Mouse (Mus musculus): Measurements from ENCODE around the gene Scamp5. TPM values are rescaled to one million over a fixed set of nuclear protein-coding genes. Genes with fewer than 3 reads are reported as not detected.
A peak's percentile ranks its signal among the peaks of the same experiment; 100 is the strongest.

Scamp5 gene
- total RNA-seq, 2 experiments from 2014 or later, result 4.9 to 5.1 TPM

- intact Hi-C loops (cut with DNase I), result no loop called here
- DNase-seq (ENCODE audit: low spot score), result peak; percentile 72
Measured at GRCm38 (mm10) chr9:57421121-57421571, 46.7 kb downstream of the Scamp5 start.

GRCm38 (mm10) chr9:57420321-57421120 lies 47.3 kb downstream of the Scamp5 start:
- intact Hi-C loops (cut with DNase I), result no loop called here
- DNase-seq (ENCODE audit: low spot score), result peak; percentile 94

- no peak for DNase-seq (ENCODE audit: low spot score)
- intact Hi-C loops (cut with DNase I), result no loop called here
Measured at GRCm38 (mm10) chr9:57419521-57420267, 48.2 kb downstream of the Scamp5 start.

- no peak for DNase-seq (ENCODE audit: low spot score)
Measured at GRCm38 (mm10) chr9:57417341-57417740, 50.5 kb downstream of the Scamp5 start.

GRCm38 (mm10) chr9:57407120-57407905 lies 60.5 kb downstream of the Scamp5 start:
- DNase-seq (ENCODE audit: low spot score), result no peak
- intact Hi-C loops (cut with DNase I), result no loop called here

More at GRCm38 (mm10) chr9:57417341-57417740, 50.5 kb downstream of the Scamp5 start:
- intact Hi-C loops (cut with DNase I), result no loop called here

GRCm38 (mm10) chr9:57406395-57406794 lies 61.5 kb downstream of the Scamp5 start:
- intact Hi-C loops (cut with DNase I), result no loop called here
- DNase-seq (ENCODE audit: low spot score), result no peak

- intact Hi-C loops (cut with DNase I), result no loop called here
- DNase-seq (ENCODE audit: low spot score), result no peak
Measured at GRCm38 (mm10) chr9:57404036-57404435, 63.8 kb downstream of the Scamp5 start.

GRCm38 (mm10) chr9:57402318-57403251 lies 65.3 kb downstream of the Scamp5 start:
- intact Hi-C loops (cut with DNase I), result no loop called here
- no peak for DNase-seq (ENCODE audit: low spot score)

GRCm38 (mm10) chr9:57398773-57399172 lies 69.1 kb downstream of the Scamp5 start:
- intact Hi-C loops (cut with DNase I), result no loop called here
- DNase-seq (ENCODE audit: low spot score), result no peak

GRCm38 (mm10) chr9:57392892-57393291 lies 75.0 kb downstream of the Scamp5 start:
- intact Hi-C loops (cut with DNase I), result no loop called here
- no peak for DNase-seq (ENCODE audit: low spot score)

Other genes starting within 250 kb of the Scamp5 start
- gene Trcg1, start 231.5 kb downstream of the Scamp5 start, total RNA-seq (2021), result not detected
- gene 1700017B05Rik, start 205.4 kb downstream of the Scamp5 start, total RNA-seq (2021), result 10 to 100 TPM; 11.0 to 11.5 TPM
- gene Ppcdc, start 27.9 kb downstream of the Scamp5 start, total RNA-seq (2021), result 1 to 10 TPM; 7.8 to 8.7 TPM
- gene Rpp25, start 36.0 kb upstream of the Scamp5 start, total RNA-seq (2021), result 1 to 10 TPM; 1.6 to 2.3 TPM
- 1,000 to 10,000 TPM; 2,545 to 2,748 TPM for gene Cox5a, start 53.2 kb upstream of the Scamp5 start, total RNA-seq (2021)
- 1 to 10 TPM; 6.7 to 9.3 TPM for gene Fam219b, start 69.5 kb upstream of the Scamp5 start, total RNA-seq (2021)
- gene Mpi, start 84.7 kb upstream of the Scamp5 start, total RNA-seq (2021), result 100 to 1,000 TPM; 160 to 162 TPM
- gene Scamp2, start 92.9 kb upstream of the Scamp5 start, total RNA-seq (2021), result 10 to 100 TPM; 24.6 to 24.8 TPM
- gene Ulk3, start 121.4 kb upstream of the Scamp5 start, total RNA-seq (2021), result 1 to 10 TPM; 6.8 to 8.9 TPM
- gene Cplx3, start 138.2 kb upstream of the Scamp5 start, total RNA-seq (2021), result not detected
- gene Lman1l, start 152.7 kb upstream of the Scamp5 start, total RNA-seq (2021), result not detected
- 10 to 100 TPM; 23.5 to 27.4 TPM for gene Csk, start 185.6 kb upstream of the Scamp5 start, total RNA-seq (2021)
- gene Cyp1a2, start 215.6 kb upstream of the Scamp5 start, total RNA-seq (2021), result not detected
- under 1 TPM in 1 of 2 experiments, not detected in 1; 0.08 TPM for gene Cyp1a1, start 219.9 kb upstream of the Scamp5 start, total RNA-seq (2021)
- gene Edc3, start 240.5 kb upstream of the Scamp5 start, total RNA-seq (2021), result 1 to 10 TPM; 4.9 to 7.0 TPM